ENCODE assay signal across 1 mouse cellular context in genomic region chr13:55592512-55593253, GRCm38 (mm10).
A peak's percentile ranks its signal among the peaks of the same experiment; 100 is the strongest.
TF ChIP-seq lines count a peak whose summit lies in the region.

No protein-coding gene starts in this region.

TF ChIP-seq in MEL, 35 proteins besides CTCF, POLR2A, EP300 and RAD21 (continued from another document):
- TF ChIP-seq SIN3A (IDR thresholded peaks at IDR 0.05; ENCODE audit: low read length), result peak; percentile 83; the same call in 1 of the 2 replicates
- peak; percentile 87 for TF ChIP-seq MXI1 (IDR thresholded peaks at IDR 0.05; ENCODE audit: low read depth, low read length)
- TF ChIP-seq ZC3H11A (IDR thresholded peaks at IDR 0.05; ENCODE audit: low read depth, low read length), result no peak
- TF ChIP-seq USF2 (IDR thresholded peaks at IDR 0.05; ENCODE audit: borderline replicate concordance in 1 of 2, insufficient read depth in 1 of 2, low read depth in 1 of 2, low read length in 2 of 2), result no peak
- TF ChIP-seq MAX (IDR thresholded peaks at IDR 0.05; ENCODE audit: low read length), result peak; percentile 78
- no peak for TF ChIP-seq GABPA (IDR thresholded peaks at IDR 0.05; ENCODE audit: low read depth, low read length)
- TF ChIP-seq KAT2A (conservative IDR thresholded peaks at IDR 0.05; ENCODE audit: low read depth, low read length), result peak; percentile 92
- TF ChIP-seq POLR2AphosphoS5 (IDR thresholded peaks at IDR 0.05; ENCODE audit: borderline replicate concordance, low read depth, low read length), result no peak
- TF ChIP-seq NRF1 (IDR thresholded peaks at IDR 0.05; ENCODE audit: insufficient read depth, low read depth, low read length, poor library complexity, severe bottlenecking), result peak; percentile 93
- TF ChIP-seq MAFK (IDR thresholded peaks at IDR 0.05; ENCODE audit: borderline replicate concordance, low read depth, low read length), result no peak
- TF ChIP-seq TBP (IDR thresholded peaks at IDR 0.05; ENCODE audit: low read depth, low read length), result peak; percentile 88
- peak; percentile 91 for TF ChIP-seq ZMIZ1 (IDR thresholded peaks at IDR 0.05; ENCODE audit: low read depth, low read length)
- no peak for TF ChIP-seq ETS1 (IDR thresholded peaks at IDR 0.05; ENCODE audit: low read depth, low read length)
- no peak for TF ChIP-seq MAZ (IDR thresholded peaks at IDR 0.05; ENCODE audit: low read depth, low read length)
- no peak for TF ChIP-seq ZKSCAN1 (IDR thresholded peaks at IDR 0.05; ENCODE audit: low read depth, low read length)
- TF ChIP-seq CHD2 (IDR thresholded peaks at IDR 0.05; ENCODE audit: low read length), result no peak
- TF ChIP-seq GATA1 (IDR thresholded peaks at IDR 0.05; ENCODE audit: low read depth, low read length), result 0 out of 2 replicates have a peak, but pooled peaks have one; percentile 21
- no peak for TF ChIP-seq CHD1 (IDR thresholded peaks at IDR 0.05; ENCODE audit: low read depth, low read length)
- no peak for TF ChIP-seq E2F4 (IDR thresholded peaks at IDR 0.05; ENCODE audit: borderline replicate concordance, low read depth, low read length)
- peak; percentile 97 for TF ChIP-seq NELFE (IDR thresholded peaks at IDR 0.05; ENCODE audit: low read depth, low read length)
- no peak for TF ChIP-seq MEF2A (IDR thresholded peaks at IDR 0.05; ENCODE audit: extremely low read depth, insufficient replicate concordance, low read depth, low read length, poor library complexity, severe bottlenecking)
